Mouse (Mus musculus): ENCODE data around the gene C87977.
"Not testable (repeated sequence)": the region's sequence is repeated elsewhere in the genome, so short reads cannot be mapped to it uniquely, and the experiment has no call there.

The C87977 gene

GRCm38 (mm10) chr4:144213218-144213617, at the start of gene C87977:
Gene C87977, minus strand, starts transcription at chr4:144213318.
- not testable (repeated sequence) for DNase-seq

- not testable (repeated sequence) for DNase-seq
These were observed 41.6 kb upstream of the C87977 start for GRCm38 (mm10) chr4:144254768-144255167.

GRCm38 (mm10) chr4:144190419-144190818, 22.7 kb downstream of the C87977 start, which contains the start of gene Oog2:
Gene Oog2, plus strand, starts transcription at chr4:144190719.
- DNase-seq, result no peak

DNA sequence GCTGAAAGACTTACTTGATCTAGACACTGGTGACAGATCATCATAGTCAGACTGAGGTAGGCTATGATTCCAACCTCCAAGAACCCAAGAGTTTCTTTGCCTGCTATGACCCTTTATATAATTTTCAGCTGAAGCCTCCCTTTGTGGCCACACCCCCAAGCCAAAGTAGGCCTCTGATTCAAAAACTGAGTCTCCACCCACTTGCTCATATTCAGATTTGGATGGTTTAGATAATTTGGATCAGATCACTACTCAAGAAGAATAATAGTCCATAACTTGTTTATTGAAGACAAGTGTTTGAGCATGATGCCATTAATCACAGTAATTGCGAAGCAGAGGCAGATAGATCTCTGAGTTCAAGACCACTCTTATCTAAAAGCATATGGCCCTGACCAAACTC, 50.6 kb downstream of the C87977 start, which contains the start of gene Oog3:
Oog3 (minus strand) TSS at position 101 of the 400 bp plus-strand sequence.
- DNase-seq, result no peak
